Mouse (Mus musculus): ENCODE measurements around the gene Tex33.
"Not testable (repeated sequence)": the region's sequence is repeated elsewhere in the genome, so short reads cannot be mapped to it uniquely, and the experiment has no call there.

The Tex33 gene

GRCm38 (mm10) chr15:78374204-78374603 is 21.5 kb downstream of the Tex33 start:
- DNase-seq (ENCODE audit: low spot score) = peak; percentile 61

GRCm38 (mm10) chr15:78372796-78373195 is 22.9 kb downstream of the Tex33 start:
- no peak for DNase-seq (ENCODE audit: low spot score)

GRCm38 (mm10) chr15:78369641-78370040 is 26.1 kb downstream of the Tex33 start:
- no peak for DNase-seq (ENCODE audit: low spot score)

- peak; percentile 73 for DNase-seq (ENCODE audit: low spot score)
Observed at GRCm38 (mm10) chr15:78368926-78369346, 26.8 kb downstream of the Tex33 start.

GRCm38 (mm10) chr15:78367811-78368210 is 27.9 kb downstream of the Tex33 start:
- no peak for DNase-seq (ENCODE audit: low spot score)

GRCm38 (mm10) chr15:78366875-78367274 is 28.8 kb downstream of the Tex33 start:
- no peak for DNase-seq (ENCODE audit: low spot score)

- no peak for DNase-seq (ENCODE audit: low spot score)
Observed at GRCm38 (mm10) chr15:78365916-78366315, 29.8 kb downstream of the Tex33 start.

GRCm38 (mm10) chr15:78355548-78355947 is 40.2 kb downstream of the Tex33 start:
- no peak for DNase-seq (ENCODE audit: low spot score)

GRCm38 (mm10) chr15:78354958-78355357 is 40.8 kb downstream of the Tex33 start:
- peak; percentile 75 for DNase-seq (ENCODE audit: low spot score)

GRCm38 (mm10) chr15:78351586-78352165 is 44.0 kb downstream of the Tex33 start:
- DNase-seq (ENCODE audit: low spot score) = no peak

GRCm38 (mm10) chr15:78344567-78344966 is 51.1 kb downstream of the Tex33 start:
- DNase-seq (ENCODE audit: low spot score) = no peak

GRCm38 (mm10) chr15:78343683-78344082 is 52.0 kb downstream of the Tex33 start:
- no peak for DNase-seq (ENCODE audit: low spot score)

- DNase-seq (ENCODE audit: low spot score) = not testable (repeated sequence)
Observed at GRCm38 (mm10) chr15:78340919-78341318, 54.8 kb downstream of the Tex33 start.

GRCm38 (mm10) chr15:78339627-78340423 is 55.9 kb downstream of the Tex33 start:
- DNase-seq (ENCODE audit: low spot score) = peak; percentile 79

- DNase-seq (ENCODE audit: low spot score) = no peak
Observed at GRCm38 (mm10) chr15:78334380-78334779, 61.3 kb downstream of the Tex33 start.

- DNase-seq (ENCODE audit: low spot score) = no peak
Observed at GRCm38 (mm10) chr15:78332981-78333380, 62.7 kb downstream of the Tex33 start.

- no peak for DNase-seq (ENCODE audit: low spot score)
Observed at GRCm38 (mm10) chr15:78331523-78332340, 64.0 kb downstream of the Tex33 start.

GRCm38 (mm10) chr15:78330706-78331105 is 65.0 kb downstream of the Tex33 start:
- DNase-seq (ENCODE audit: low spot score) = no peak

GRCm38 (mm10) chr15:78329972-78330371 is 65.7 kb downstream of the Tex33 start:
- DNase-seq (ENCODE audit: low spot score) = not testable (repeated sequence)

GRCm38 (mm10) chr15:78328520-78329097 is 67.1 kb downstream of the Tex33 start:
- DNase-seq (ENCODE audit: low spot score) = no peak

Measured in testis, postnatal 10 days (tissue).